Mouse (Mus musculus) naive thymus-derived CD4-positive, alpha-beta T cell, adult 2 months (primary cell): ENCODE results near the gene Ywhag.
A peak's percentile ranks its signal among the peaks of the same experiment; 100 is the strongest.

ENCODE experiments used
- DNase-seq: peaks from one replicate; pipeline ENCODE4 v3.0.0-alpha.2; 2011; ENCODE audit warnings: low read depth

The Ywhag gene

DNA sequence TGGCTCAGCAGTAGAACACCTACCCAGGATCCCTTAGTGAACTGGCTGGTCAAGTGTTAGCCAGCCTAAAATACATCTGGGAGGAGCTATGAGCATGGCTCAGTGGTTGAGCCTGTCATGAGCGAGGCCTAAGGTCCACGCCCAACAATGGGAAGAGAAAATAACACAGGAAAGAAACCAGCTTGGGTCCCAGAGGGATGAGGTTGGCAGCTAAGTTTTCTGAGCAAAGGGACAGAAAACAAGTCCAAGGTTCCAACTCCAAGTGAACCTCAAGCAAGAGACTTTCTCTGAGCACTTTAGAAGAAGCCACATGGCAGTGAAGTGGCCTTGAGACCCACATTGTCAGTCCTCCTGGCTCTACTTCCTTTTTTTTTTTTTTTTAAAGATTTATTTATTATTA lies 17.2 kb upstream of the Ywhag start:
- DNase-seq: no peak

DNA sequence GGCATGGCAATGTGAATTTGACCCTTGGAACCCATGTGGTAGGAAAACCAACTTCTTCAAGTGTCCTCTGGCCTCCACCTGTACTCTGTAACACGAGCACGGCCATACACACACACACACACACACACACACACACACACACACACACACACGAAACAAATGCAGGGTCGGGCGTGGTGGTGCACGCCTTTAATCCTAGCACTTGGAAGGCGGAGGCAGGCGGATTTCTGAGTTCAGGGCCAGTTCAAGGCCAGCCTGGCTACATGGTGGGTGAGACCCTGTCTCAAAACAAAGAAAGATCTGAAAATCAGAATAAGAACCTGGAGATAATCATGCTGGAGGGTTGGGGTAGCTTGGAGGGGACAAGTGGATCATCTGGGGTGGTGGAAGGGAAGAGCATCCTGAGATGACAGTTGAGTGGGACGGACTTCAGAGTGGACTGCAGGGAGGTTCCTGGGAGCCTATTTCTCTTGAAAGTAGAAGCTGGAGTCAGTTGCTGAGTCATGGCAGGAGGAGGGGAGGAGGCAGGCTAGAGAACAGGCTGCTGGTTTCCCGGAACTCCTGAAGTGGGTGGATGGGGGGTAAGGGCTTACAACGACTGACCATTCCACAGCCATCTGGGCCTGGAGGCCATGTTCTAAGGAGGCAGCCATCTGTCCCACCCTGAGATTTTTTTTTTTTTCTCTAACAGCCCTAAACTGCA lies 16.4 kb upstream of the Ywhag start:
- DNase-seq: no peak

DNA sequence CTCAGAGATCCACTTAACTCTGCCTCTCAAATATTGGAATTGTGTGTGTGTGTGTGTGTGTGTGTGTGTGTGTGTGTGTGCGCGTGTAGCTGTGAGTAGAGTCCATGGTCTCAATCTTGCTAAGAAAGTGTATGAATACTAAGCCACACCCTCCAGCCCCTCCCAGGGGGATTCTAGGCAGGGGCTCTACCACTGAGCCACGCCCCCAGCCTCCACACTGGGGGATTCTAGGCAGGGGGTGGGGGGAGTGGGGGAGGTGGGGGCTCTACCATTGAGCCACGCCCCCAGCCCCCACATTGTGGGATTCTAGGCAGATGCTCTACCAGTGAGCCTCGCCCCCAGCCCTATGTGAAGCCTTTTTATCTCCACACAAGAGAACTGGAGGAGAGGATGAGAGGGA lies 12.2 kb upstream of the Ywhag start:
- DNase-seq: no peak

DNA sequence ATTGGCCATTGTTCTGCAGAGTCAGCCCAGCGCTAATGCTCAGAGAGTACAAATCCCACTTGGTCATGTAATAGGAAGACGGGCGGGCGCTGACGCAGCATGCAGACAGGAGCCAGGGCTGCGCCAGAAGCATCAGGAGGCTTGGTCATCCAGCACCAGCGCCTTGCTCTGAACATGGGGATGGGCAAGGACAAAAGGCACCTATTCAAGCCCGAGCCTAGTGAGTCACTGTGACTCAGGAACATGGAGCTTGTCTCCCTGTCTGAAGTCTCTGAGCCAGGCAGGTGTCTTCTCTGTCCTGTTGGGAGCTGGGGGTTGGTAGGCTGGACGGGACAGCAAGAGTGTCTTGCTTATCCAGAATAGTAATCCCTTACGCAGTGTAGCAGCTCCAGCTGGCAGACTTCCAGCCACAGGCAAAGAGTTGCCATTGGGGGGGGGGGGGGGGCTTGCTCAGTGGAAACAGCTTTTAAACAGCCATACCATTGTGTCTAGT lies 11.5 kb upstream of the Ywhag start:
- no peak for DNase-seq

DNA sequence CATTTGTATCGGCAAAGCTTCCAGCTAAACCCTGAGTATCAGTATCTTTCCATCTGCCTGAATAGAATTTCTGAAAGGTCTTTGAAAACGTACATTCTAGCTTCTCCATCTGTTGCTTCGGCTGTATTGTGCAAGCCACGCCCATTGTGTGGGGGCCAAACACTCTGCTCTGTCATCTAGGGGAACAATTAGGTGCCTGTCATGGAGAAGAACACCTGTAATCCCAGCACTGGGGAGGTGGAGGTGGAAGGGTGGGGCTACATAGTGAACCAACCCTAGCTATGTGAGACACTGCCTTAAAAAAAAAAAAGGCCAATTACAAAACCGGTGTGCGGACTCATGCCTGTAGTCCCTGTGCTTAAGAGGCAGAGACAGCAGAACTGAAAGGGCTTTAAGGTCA lies 8.3 kb upstream of the Ywhag start:
- DNase-seq: no peak

DNA sequence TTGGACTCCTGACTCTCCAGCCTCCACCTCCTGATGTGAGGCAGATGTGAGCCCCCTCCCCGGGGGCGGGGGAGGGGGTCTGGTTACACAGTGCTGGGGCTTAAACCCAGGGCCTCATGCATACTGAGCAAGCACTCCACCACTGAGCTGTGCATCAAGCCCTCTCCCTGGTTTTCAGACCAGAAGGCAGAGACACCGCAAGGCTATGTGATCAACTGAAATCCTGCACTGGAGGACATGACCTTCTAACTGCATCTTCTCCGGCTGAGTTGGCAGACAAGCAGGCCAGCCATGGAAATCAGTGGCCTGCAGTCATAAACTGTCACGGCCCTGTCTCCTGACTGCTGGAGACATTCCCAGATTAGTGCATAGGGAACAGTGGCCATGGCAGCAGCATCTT lies 6.2 kb upstream of the Ywhag start:
- DNase-seq: no peak

DNA sequence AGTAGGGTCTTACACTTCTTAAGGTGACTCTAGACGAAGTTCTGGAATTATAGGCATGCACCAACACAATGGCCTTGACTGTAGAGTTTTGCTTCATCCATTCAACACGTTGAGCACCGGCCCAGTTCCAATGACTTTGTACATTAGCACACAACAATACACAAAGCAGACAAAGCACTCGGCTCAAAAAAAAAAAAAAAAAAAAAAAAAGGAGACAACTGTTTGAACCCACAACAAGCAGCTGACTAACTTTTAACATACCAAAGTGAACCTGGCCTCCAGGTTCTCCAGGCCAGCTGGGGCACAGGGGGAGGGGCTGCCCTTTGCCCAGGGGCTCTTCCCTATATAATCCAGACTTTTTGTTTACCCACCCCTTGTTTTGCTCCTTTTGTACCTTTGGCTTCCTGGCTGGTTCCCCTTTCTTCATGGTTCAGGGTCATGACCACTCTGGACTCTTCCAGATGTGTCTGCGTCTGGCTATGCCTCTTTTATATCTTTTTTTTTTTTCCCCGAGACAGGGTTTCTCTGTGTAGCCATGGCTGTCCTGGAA lies 1.3 kb upstream of the Ywhag start:
- DNase-seq: no peak

DNA sequence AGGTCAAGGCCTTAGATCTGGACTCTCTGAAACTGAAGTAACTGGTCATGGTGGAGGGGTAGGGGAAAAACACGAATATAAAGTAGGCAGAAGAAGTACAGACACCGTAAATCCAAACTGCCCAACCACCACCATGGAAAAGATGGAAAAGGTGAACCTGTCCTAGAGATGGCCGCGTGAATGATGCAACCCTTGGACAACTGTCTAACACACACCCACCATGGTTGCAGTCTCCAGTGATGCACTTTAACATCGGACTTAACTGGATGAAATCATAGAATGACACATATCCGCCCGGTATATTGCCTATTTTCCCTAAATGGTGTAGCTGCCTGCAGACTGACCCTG lies 734 bp upstream of the Ywhag start:
- DNase-seq: no peak

DNA sequence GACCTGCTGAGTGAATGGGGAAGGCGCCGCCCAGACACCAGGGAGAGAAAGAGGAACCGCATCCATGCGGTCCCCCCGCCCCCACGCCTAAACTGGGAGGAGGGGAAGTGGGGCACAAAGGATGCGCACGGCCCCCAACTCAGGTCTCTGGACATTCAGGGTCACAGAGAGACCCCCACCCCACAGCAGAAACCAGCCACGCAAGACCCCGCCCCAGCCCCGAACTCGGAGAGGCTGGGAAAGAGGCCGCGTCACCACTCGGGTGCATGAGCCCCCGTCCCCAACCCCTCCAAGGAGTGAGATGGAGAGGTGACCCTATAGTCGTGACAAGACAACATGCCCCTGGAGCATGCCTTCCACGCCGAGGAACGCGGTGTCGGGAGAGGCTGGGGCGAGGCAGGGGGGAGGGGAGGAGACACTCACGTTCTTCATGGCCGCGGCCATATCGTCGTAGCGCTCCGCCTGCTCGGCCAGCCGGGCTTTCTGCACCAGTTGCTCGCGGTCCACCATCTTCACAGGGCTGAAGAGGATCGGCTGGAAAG lies 445 bp downstream of the Ywhag start:
- DNase-seq: no peak

DNA sequence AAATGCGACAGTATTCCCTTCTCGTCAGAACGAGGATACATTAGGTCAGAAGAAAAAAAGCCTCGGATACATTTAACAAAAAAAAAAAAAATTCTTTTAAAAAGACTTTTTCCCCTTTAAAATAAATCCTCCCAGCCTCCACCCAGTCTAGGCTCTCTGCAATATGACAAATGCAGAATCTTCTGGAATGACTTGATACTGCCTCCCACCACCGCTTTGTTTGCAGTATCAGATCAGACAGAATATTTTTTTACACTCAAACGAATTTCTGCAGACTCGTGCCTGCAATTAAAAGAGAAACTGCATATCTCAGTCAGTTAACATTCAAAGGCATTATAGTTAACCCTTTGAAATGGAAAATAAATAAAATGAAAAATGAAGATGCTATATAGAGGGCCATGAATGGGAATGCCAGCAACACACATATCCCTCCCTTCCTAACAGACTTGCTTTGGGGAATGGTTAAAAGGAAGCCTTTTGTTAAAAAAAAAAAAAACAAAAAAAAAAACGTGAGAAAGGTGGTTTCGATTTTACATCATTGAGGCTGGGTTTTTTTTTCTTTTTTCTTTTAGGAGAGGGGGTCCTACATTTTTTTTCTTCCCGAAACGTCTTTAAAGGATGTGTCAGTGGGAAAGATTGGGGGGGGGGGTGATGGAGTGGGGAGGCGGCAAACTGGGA lies 1.1 kb downstream of the Ywhag start:
- DNase-seq: peak; percentile 35

DNA sequence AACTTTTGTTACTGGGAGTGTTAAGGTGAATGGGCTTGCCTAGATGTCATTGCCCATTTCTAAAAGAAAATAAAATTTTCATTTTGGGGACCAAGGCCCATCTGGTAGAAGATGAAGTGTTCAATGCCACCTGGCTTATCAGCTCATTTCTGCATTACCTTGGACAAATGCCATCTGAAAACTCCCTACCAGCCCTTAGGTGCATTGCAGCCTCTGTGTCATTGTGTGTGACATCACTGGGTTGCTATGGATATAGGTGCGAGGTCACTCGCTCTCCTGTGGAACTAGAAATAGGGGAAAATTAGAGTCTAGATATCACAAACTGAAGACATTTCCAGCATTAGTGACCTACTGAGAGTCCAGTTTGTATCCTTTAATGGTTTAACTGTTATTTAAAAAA lies 2.1 kb downstream of the Ywhag start:
- DNase-seq: no peak

DNA sequence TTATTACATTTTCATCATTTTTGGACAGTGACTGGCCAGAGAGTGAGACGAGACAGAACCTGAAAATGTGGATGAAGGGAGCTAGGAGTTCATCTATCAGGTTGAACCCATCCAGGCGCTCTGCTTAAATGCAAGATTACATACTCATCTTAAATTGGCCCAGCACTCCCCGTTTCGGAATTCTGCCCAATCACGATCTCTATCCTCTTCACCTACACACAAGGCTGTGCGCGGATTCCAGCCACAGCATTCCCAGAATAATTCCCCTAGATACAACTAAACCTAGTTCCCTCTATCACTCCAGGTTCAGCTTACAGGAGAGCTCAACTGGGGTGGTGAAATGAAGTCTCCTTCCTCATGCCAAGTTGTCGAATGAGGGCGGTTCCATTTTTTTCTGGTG lies 2.9 kb downstream of the Ywhag start:
- DNase-seq: no peak

DNA sequence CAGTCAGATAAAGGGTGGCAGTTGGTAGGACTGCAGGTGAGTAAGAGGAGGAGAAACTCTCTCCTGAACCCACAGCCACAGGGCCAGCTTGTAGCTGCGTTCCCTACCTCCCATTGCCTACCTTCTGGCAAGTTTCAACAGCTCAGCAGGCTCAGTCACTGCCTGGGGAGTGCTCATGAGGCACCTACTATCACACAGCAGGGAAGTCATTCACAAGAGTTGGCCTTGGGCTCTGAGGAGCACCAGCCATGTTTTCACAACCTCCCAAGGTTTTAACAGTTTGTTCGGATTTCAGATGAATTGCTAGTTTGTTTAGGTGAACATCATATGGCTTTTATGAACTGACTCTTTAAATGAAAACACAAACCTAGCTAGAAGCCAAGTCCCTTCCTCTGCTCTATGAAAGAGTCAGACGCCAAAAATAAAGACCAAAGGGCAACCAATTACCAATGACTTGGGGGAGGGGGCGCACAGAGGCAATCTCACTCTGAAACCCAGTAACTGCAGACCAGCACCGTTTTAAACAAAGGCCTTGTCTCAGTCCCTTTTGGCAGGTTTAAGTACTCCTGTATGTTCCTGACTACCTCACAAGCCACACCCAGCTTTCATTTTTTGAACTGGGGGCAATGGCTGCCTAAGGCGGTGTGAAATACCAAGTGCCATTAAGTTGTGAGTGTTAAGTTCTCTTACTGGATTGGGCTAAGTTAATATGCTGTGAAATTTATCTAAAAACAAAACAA lies 4.6 kb downstream of the Ywhag start:
- no peak for DNase-seq

DNA sequence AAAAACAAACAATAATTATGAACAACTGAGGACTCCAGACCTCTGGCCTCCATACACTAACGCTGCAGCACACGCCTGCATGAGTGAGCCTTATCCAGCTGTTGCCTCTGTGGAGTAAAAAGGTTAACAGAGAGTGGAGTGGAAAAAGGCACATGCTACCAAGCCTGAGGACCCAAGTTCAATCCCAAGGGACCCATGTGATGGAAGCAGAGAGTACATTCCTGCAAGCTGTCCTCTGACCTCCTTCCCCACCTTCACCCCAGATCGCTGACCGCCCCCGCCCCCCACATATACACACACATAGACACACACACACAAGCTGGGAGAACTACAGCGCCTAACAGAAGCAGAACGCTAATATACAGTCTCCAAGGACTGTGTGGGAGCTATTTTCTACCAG lies 10.5 kb downstream of the Ywhag start:
- DNase-seq: no peak

DNA sequence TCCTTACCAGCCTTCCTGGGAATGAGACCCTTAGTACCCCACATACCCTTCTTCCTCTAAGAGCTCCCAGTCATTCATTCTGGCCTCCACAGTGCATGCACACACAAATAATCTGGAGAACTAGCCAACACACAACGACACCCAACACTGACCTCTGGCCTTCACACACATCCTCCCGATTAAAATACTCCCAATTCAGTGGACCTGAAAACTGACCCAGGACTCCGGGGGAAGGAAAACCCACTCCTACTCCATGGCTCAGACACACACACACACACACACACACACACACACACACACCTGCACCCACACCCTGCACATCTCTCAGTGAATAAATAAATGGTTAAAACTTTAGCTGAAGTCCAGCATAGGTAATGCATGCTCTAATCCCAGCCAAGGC lies 14.5 kb downstream of the Ywhag start:
- DNase-seq: no peak

DNA sequence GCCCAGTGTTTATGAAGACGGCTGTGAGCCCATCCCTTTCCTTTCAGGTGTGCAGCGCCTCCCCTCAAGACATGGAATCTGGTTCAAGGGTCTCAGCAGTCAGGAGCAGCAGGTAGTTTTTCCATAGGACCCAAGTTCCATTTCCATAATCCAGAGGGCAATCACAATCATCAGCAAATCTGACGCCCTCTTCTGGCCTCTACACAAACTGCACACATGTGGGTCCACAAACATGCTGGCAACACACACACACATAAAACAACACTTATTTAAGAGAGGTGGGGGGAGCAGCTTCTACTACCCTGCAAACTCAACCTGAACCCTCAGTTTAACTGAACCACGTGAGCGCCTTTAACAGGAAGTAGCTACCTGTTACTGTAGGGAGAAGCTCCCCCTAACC lies 15.8 kb downstream of the Ywhag start:
- no peak for DNase-seq

DNA sequence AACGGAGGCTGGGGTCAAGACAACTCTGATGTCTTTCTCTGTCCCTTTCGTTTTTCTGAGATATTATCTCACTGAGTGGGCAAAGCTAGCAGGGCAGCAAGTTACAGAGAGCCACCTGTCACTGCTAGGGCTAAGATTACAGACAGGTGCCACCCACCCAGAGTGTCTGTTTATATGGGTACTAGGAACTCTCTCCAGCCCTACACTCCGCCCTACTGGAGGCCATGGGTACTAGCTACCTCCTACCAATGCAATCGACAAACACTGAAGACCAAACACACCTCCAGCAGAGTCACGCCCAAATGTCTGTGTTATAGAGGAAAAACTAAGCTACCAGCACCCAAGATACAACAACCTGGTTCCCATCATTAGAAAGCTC lies 16.4 kb downstream of the Ywhag start:
- DNase-seq: no peak

DNA sequence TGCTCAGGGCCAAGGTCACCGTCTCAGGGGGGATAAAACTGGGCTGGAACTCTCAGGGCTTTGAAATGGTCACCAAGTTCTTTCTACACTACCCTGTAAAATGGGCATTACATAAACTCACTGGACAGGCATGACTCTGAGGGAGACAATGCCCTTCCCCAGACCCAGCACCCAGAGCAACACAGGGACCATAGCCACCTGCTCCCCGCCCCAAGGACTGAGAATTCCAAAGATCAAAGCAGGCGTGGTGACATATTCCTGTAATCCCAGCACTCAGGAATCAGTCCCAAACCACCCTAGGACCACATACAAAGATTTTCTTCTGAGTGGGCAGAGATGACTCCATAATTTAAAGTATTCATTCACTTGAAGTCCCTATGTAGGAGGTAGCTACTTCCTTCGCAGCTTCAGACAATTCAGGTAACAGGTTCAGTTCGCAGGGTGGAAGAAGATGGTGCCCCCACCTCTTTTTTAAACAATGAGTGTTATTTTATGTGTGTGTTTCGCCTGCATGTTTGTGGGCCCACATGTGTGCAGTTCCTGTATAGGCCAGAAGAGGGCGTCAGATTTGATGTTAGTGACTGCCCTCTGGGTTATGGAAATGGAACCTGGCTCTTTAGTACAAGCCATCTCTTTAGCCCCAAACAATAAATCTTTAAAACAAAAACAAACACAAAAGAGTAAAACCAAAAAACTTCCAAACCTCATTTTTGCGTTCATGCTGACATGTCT lies 16.9 kb downstream of the Ywhag start:
- peak; percentile 38 for DNase-seq

DNA sequence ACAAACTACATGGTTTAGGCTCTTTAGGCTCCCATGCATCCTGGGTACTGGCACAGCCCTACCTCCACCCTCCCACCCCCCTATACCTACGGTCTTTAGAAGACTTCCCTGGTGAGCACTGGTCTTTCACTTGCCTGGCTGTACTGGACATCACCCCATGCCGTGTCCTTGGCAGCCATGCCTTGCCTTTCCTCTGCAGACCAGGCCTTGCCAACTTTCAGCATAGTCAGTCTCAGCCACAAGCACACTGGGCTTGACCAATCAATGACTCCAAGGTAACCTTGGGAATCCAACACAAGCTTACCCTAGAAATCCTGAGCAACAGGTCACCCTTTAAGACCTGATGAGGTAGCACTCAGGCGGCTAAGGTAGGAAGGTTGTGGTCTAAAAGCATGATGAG lies 17.8 kb downstream of the Ywhag start:
- no peak for DNase-seq

DNA sequence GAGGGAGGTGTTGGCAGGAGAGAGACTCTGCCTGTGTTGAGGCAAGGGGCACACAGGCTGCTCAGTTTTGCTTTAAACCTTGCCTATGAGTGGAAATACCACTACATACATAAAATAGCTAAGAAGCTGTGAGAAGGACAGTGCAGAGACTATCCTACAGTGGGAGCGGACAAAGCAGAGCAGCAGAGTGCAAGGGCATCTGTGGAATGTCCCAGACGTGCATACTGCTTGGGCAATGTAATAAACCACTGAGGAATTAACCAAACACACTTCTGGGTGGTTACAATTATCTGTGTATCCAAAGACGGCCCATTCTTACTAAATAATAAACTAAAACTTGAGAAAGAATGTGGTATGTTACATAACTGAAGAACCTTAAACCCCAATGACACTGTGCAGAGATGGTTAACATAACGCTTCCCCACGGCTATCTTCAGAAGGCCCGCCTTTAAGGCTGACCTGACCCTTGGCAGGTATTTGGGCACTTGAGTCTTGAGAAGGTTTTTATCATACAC lies 18.3 kb downstream of the Ywhag start:
- DNase-seq: no peak

DNA sequence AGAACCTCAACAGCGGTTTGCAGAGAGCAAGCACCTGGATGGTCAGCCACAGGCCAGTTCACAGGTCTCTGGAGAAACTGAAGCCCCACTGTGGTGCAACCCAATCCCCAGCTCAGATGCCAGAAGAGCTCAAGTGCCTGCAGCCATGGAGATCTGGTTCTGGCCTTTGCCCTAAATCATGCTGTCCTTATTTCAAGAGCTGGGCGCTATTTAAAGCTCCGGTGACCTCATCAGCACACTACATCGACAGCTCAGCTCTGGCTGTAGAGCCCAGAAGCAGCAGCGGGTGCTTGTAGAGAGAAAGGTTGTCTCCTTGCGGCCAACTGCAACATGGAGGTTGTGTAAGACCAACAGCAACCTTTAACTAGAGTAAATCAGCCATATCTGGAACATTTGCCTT lies 20.3 kb downstream of the Ywhag start:
- DNase-seq: no peak

DNA sequence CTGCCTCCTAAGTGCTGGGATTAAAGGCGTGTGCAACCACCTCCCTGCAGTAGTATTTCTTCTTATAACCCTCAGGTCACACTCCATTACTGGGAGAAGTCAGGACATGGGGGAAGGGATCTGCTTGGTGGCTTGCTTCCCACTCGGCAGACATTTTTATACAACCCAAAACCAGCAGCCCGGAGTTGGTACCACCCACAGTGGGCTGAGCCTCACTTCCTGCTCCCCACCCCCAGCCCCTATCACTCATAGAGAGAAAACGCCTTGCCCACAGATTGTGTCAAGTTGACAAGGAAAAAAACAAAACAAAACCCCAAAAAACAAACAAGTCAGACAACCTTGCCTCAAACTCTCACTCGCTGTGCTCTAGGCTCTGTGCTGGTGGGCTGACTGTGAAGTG lies 21.2 kb downstream of the Ywhag start:
- DNase-seq: peak; percentile 47
